Mouse (Mus musculus) retina, postnatal 1 day (tissue): ENCODE results near the gene Rabgap1.
"Not testable (repeated sequence)": the region's sequence is repeated elsewhere in the genome, so short reads cannot be mapped to it uniquely, and the experiment has no call there.

Experiments used
- DNase-seq: peaks from one replicate; pipeline ENCODE4 v3.0.0-alpha.2; 2012

Gene Rabgap1

GRCm38 (mm10) chr2:37442611-37443591 is at the start of gene Rabgap1, which contains the start of the genes Zbtb26 and Zbtb6:
Gene Rabgap1 (plus strand): TSS chr2:37443279.
Gene Zbtb26 (minus strand): TSS chr2:37443135.
Gene Zbtb6 (minus strand): TSS chr2:37443171.
- DNase-seq: peak; percentile 98

- DNase-seq: peak; percentile 5
These were observed 47.5 kb upstream of the Rabgap1 start for GRCm38 (mm10) chr2:37395539-37395938.

GRCm38 (mm10) chr2:37421903-37422302 is 21.2 kb upstream of the Rabgap1 start:
- no peak for DNase-seq

GRCm38 (mm10) chr2:37422306-37423304 is 20.5 kb upstream of the Rabgap1 start, which contains the start of gene Rc3h2:
Gene Rc3h2 (minus strand): TSS chr2:37422903.
- DNase-seq: peak; percentile 99

- peak; percentile 3 for DNase-seq
These were observed 19.4 kb upstream of the Rabgap1 start for GRCm38 (mm10) chr2:37423671-37424070.

GRCm38 (mm10) chr2:37430593-37431464 is 12.2 kb upstream of the Rabgap1 start:
- DNase-seq: peak; percentile 97

- peak; percentile 21 for DNase-seq
These were observed 11.5 kb upstream of the Rabgap1 start for GRCm38 (mm10) chr2:37431609-37432008.

- DNase-seq: peak; percentile 97
These were observed 8.7 kb downstream of the Rabgap1 start for GRCm38 (mm10) chr2:37451667-37452375.

GRCm38 (mm10) chr2:37452376-37452760 is 9.3 kb downstream of the Rabgap1 start:
- DNase-seq: no peak

- no peak for DNase-seq
These were observed 17.6 kb downstream of the Rabgap1 start for GRCm38 (mm10) chr2:37460707-37461106.

- DNase-seq: no peak
These were observed 23.2 kb downstream of the Rabgap1 start for GRCm38 (mm10) chr2:37466266-37466665.

GRCm38 (mm10) chr2:37479559-37479958 is 36.5 kb downstream of the Rabgap1 start:
- no peak for DNase-seq

GRCm38 (mm10) chr2:37480039-37480438 is 37.0 kb downstream of the Rabgap1 start:
- DNase-seq: no peak

- DNase-seq: no peak
These were observed 41.1 kb downstream of the Rabgap1 start for GRCm38 (mm10) chr2:37484165-37484564.

GRCm38 (mm10) chr2:37485370-37485769 is 42.3 kb downstream of the Rabgap1 start:
- peak; percentile 57 for DNase-seq

- DNase-seq: no peak
These were observed 43.3 kb downstream of the Rabgap1 start for GRCm38 (mm10) chr2:37486408-37486807.

- DNase-seq: no peak
These were observed 45.9 kb downstream of the Rabgap1 start for GRCm38 (mm10) chr2:37488956-37489355.

- DNase-seq: no peak
These were observed 54.2 kb downstream of the Rabgap1 start for GRCm38 (mm10) chr2:37497321-37497720.

- DNase-seq: not testable (repeated sequence)
These were observed 62.8 kb downstream of the Rabgap1 start for GRCm38 (mm10) chr2:37505856-37506255.

GRCm38 (mm10) chr2:37511134-37511901 is 68.2 kb downstream of the Rabgap1 start:
- DNase-seq: no peak
